Mouse (Mus musculus): ENCODE data around the gene Cryz. TPM values are rescaled to one million over a fixed set of nuclear protein-coding genes. Genes with fewer than 3 reads are reported as not detected.
"Not testable (repeated sequence)": the region's sequence is repeated elsewhere in the genome, so short reads cannot be mapped to it uniquely, and the experiment has no call there.

Cryz gene
- total RNA-seq, 2 experiments from 2014 or later, result 27.8 to 37.1 TPM

DNA sequence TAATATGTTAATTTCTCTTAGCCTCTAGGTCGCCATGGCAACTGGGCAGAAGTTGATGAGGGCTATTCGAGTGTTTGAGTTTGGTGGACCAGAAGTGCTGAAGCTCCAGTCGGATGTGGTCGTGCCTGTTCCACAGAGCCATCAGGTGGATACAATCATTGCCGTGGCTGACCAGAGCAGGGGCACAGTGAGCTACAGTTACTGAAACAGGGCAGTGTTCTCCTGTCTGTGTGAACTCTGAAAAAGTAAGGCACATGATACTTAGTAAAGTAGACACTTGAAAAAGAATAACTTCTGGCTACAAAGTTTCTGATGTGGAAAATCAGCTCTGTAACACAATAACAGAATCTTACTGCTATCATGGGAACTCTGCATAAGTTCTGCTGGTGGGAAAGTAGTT, 8.4 kb downstream of the Cryz start:
- no peak for DNase-seq (ENCODE audit: low spot score in 2 of 2)

GRCm38 (mm10) chr3:154607896-154608295, 11.4 kb downstream of the Cryz start:
- DNase-seq (ENCODE audit: low spot score in 2 of 2), result no peak

- no peak for DNase-seq (ENCODE audit: low spot score in 2 of 2)
These were observed 15.4 kb downstream of the Cryz start for GRCm38 (mm10) chr3:154611888-154612287.

DNA sequence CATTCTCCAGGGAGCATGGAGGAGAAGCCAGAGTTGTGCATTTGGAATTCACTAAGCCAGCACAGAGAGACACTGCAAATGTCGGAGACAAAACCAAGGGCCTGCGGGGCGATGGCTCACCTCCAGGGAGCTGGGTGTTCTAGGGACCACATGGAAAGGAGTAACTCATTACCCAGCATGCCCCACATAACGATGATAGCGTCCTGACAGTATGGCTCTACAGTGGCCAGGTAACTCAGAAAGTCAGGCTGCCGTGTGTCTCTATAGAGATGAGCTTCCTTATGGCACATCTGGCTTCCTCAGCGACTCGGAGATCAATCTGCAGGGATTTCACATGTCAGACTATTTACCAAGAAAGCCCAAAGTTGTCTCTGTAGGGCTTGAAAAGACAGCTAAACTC, 18.3 kb downstream of the Cryz start:
- no peak for DNase-seq (ENCODE audit: low spot score in 2 of 2)

DNA sequence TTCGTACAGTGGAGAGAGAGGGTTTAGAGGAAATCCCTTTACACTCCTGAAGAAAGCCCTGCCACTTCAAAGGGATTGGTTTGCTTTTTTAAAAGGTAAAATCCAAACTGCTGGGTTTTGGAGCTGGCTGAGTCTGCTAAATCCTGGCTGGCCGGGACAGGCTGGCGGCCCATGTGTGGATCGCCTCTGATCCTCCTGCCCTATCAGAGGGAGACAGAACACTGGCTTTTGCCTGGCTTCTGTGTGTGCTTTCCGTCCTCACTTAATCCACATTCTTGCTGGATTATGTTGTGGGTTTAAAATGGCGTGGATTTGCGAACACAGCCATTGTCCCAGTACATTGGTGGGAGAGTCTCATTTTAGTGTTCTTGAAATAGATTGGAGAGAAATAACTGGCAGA, 18.8 kb downstream of the Cryz start:
- DNase-seq (ENCODE audit: low spot score in 2 of 2), result no peak

DNA sequence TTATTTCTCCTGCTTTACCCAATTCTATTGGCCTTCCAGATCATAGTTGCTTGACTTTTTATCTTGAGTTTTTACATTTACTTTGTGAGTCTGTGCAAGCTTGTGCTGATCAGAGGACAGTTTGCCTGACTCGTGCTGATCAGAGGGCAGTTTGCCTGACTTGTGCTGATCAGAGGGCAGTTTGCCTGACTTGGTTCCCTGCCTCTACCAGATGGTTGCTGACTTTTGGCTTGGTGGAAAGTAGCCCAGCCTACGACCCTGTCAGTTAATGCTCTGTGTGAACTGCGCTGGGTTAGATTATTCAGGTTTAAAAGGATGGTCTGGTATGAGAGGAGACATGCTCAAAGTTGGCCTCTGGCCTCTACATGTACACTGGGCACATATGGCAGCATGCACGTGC, 19.6 kb downstream of the Cryz start:
- DNase-seq (ENCODE audit: low spot score in 2 of 2), result no peak

DNA sequence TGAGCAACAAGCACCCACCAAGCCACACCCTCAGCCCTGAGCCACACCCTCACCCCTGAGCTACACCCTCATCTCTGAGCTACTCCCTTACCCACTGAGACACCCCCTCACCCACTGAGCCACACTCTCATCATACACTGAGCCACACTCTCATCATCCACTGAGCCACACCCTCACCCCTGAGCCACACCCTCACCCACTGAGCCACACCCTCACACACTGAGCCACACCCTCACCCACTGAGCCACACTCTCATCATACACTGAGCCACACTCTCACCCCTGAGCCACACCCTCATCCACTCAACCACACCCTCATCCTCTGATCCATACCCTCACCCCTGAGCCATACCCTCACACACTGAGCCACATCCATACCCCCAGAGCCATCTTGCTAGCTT, 31.8 kb downstream of the Cryz start:
- no peak for DNase-seq (ENCODE audit: low spot score in 2 of 2)

GRCm38 (mm10) chr3:154631281-154631680, 34.8 kb downstream of the Cryz start:
- DNase-seq (ENCODE audit: low spot score in 2 of 2), result not testable (repeated sequence)

- no peak for DNase-seq (ENCODE audit: low spot score in 2 of 2)
These were observed 36.6 kb downstream of the Cryz start for GRCm38 (mm10) chr3:154633091-154633490.

GRCm38 (mm10) chr3:154646638-154647442, 50.3 kb downstream of the Cryz start:
- DNase-seq (ENCODE audit: low spot score in 2 of 2), result no peak

- no peak for DNase-seq (ENCODE audit: low spot score in 2 of 2)
These were observed 50.9 kb downstream of the Cryz start for GRCm38 (mm10) chr3:154647443-154647780.

- no peak for DNase-seq (ENCODE audit: low spot score in 2 of 2)
These were observed 53.1 kb downstream of the Cryz start for GRCm38 (mm10) chr3:154649411-154650285.

DNA sequence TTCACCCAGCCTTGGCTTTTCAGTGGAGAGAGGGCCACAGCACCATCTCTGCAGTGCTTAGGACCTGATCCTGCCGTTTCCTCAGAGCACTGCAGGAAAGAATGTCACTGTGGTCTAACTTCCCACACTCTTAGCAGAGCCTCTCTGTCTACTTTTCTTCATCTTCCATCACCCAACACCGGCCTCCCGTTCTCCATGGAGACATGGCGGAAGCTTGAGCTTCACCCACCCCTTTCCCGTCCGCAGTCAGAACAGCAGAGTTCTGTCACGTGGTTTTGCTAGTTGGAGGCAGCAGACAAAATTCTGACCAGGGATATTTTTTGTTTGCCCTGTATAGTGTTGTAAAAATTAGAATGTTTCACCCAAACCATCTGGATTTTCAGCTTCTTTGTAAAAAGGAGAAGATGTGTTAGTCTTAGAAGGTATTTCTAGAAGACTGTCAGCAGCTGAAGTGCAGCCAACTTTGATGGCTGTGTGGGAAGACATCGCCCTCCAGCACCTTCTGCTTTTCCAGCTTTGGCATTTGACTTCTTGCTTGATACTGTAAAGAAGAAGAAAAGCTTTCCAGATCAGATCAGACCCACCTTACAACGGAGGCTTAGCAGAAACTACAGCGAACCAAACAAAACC, 54.8 kb downstream of the Cryz start:
- DNase-seq (ENCODE audit: low spot score in 2 of 2), result no peak

GRCm38 (mm10) chr3:154652581-154653420, 56.3 kb downstream of the Cryz start:
- peak; percentile 29 to 41 for DNase-seq (ENCODE audit: low spot score in 2 of 2)

- DNase-seq (ENCODE audit: low spot score in 2 of 2), result no peak
These were observed 56.9 kb downstream of the Cryz start for GRCm38 (mm10) chr3:154653454-154653853.

DNA sequence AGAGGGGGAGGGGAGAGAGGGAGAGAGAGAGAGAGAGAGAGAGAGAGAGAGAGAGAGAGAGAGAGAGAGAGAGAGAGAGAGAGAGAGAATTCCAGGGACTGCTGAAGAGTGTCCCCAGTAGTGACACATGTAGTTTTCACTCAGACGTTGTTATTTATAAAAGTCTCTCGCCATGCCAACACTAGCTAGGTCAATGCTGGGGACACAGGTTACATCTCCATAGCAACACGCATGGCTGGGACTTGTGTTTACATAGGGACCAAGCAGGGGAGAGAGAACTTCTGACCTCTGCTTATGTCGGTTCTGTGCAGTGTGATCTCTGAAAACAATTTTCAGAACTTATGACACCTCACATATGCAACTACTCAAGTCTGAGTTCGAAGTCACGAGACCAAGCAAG, 57.8 kb downstream of the Cryz start:
- no peak for DNase-seq (ENCODE audit: low spot score in 2 of 2)

DNA sequence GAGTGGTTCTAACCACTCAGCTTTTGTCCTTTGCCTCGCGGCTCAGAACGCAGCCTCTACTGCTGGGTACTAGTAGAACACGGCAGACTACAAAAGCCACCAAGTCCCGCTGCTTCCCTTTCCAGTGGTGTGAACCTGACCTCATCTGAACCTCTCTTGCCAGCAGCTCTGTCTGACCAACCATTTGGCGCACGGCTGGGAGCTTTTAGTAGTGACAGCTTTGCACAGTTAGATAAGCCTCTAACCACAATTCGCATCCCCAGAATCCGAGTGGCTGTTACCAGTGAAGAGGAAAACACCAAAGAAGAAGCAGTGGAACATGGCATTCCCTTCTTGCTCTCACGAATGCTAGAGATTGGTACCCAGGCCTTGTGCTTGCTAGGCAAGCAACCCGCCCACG, 58.4 kb downstream of the Cryz start:
- DNase-seq (ENCODE audit: low spot score in 2 of 2), result no peak

DNA sequence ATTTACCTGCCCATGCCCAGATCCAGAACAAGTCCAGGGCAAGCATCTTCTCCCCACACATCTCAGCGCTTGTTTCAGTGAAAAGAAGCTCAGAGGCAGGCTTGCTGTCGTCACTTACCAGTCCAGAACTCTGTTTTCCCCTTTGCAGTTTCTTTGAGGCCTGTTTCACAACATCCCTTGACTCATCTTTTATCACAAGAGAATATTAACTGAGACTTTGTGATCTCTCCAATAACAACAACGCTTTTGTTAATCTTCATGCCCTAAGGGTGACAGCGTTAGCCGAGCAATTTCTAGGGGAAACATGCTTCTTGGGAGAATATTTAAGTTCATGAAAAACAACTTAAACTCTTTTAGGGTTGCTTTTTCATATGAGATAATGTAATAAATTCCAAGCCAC, 59.2 kb downstream of the Cryz start:
- no peak for DNase-seq (ENCODE audit: low spot score in 2 of 2)

- no peak for DNase-seq (ENCODE audit: low spot score in 2 of 2)
These were observed 67.0 kb downstream of the Cryz start, which contains the start of gene Erich3 for GRCm38 (mm10) chr3:154663545-154663944. TSS of gene Erich3 (plus strand) at chr3:154663859.

DNA sequence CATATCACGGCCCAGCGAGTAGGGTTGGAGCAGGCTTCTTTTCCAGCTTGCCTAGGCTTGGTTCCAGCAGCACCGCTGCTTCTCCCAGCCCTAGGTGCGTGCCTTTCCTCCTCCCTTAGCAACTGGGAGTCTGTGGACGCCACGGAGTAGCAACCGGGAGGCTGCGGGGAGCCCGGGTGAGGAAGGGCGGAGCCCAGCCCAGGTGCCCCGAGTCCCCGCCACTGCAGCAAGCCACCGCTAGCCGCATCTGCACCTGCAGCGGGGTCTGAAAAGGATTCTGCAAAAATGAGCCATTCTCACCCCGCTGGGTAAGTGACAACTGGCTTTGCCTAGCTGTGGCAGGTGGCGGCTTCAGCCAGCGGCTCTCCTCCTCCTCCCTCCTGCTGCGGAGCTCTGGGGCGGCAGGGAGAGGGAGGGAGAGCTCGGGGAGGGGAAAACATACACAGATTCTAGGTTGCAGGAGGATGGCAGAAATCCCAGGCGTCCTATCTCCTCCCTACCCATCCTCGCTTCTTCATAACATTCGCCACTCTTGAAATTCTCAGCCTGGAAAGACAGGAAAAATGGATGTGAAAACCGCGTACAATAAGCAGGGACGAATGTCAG, 67.6 kb downstream of the Cryz start:
- DNase-seq (ENCODE audit: low spot score in 2 of 2), result no peak

DNA sequence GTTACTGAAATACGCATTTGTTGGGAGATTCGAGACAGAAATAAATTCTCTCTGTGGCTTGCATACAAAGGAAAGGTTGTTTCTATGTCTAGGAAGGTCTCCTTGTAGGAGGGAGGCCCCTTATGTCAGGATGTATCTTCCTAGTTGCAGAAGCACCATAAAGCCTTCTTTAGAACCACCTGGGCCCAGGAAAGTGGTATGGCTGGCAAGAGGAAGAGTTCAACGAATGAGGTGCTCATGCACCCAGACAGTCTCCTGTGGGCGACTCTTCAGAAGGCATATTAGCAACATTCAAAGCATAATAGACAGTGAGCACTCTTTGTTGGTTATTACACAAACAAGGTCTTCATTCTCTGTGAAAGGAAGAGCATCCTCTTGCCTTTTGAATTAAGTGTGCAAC, 68.1 kb downstream of the Cryz start:
- DNase-seq (ENCODE audit: low spot score in 2 of 2), result no peak
